Mouse (Mus musculus) left cerebral cortex, adult 2 months (tissue): ENCODE results near the gene Prim1. TPM values are rescaled to one million over a fixed set of nuclear protein-coding genes. Genes with fewer than 3 reads are reported as not detected.
"Not testable (repeated sequence)": the region's sequence is repeated elsewhere in the genome, so short reads cannot be mapped to it uniquely, and the experiment has no call there.

Experiments used
- DNase-seq, 2 experiments: peaks; one replicate each; pipeline ENCODE4 v3.0.0; 2021 to 2022; ENCODE audit warnings: low spot score in 2 of 2, mixed read lengths in 1 of 2; ENCODE audit errors: extremely low spot score in 1 of 2
- H3K27ac ChIP-seq: fragments of 200-600 bp; 2 replicates; pipeline ENCODE4 v1.8.1; 2022
- H3K4me3 ChIP-seq: fragments of 200-600 bp; 2 replicates; pipeline ENCODE4 v1.8.1; 2022
- CTCF ChIP-seq: fragments of 200-600 bp; IDR thresholded peaks from 2 replicates; pipeline ENCODE4 v1.8.1; 2022; ENCODE audit warnings: antibody characterized with exemption, mild to moderate bottlenecking, moderate library complexity
- intact Hi-C: fragments of 180-260 bp; cut with DNase I; formaldehyde crosslinking; loops from one replicate; pipeline ENCODE4 v1.15.1; 2025
- total RNA-seq, 2 experiments: library from RNA; stranded (reverse); gene quantifications; 2 replicates each; pipeline ENCODE4 v1.2.3; 2021

The Prim1 gene
- total RNA-seq, 2 experiments from 2014 or later, result 7.9 to 8.1 TPM

- intact Hi-C loops, result loop anchor here (1.0 kb wide), 1 partner anchor 23 kb away; the partner anchor contains the start of gene Naca
- DNase-seq, result peak; percentile 98
- peak within 1 kb of the TSS; percentile 92 for H3K27ac ChIP-seq
- TF ChIP-seq CTCF, result no peak
- H3K4me3 ChIP-seq, result peak within 1 kb of the TSS; percentile 62
Measured at GRCm38 (mm10) chr10:128058601-128059151, 43.7 kb downstream of the Prim1 start, which contains the start of gene Ptges3. Gene Ptges3, plus strand, starts transcription at chr10:128058954.

DNA sequence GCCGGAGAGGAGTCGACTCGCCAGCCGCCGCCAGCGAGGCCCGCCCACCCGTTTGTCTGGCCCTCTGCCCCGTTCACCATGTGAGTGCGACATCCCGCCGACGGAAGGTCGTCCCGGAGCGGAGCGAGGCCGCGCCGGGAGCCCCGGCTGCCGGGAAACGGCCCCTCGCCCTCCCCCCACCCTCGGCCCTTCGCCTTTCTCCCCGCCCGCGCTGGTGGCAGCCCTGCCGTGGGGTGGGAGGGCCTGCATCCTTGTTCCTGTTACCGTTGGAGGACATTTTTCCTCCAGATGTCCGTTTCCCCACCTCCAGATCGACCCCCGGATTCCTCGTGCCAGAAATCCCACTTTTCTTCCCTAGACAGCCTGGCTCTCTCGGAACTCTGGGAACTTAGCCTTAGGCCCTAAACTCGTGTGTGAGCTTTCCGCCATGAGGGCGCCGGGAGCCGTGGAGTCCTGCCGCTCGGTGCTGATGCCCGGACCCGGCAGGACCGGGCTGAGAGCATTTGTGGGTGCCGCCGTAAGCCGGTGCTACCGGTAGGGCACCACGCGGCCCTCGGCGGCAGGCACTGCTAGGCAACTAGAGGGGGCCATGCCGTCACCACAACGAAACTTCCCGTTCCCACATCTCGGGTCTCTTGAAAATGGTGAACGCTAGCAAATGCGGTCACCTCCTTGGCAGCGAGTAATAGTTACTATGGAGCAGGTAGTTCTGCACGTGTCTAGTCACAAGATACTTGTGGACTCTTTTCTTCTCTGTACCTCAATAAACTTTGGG, 44.4 kb downstream of the Prim1 start:
- intact Hi-C loops, result no loop called here
- no peak; the same call in 1 of the 2 replicates for TF ChIP-seq CTCF
- DNase-seq, result peak; percentile 39 to 42
- H3K4me3 ChIP-seq, result peak overlapping the region; percentile 62
- peak overlapping the region; percentile 92 for H3K27ac ChIP-seq

DNA sequence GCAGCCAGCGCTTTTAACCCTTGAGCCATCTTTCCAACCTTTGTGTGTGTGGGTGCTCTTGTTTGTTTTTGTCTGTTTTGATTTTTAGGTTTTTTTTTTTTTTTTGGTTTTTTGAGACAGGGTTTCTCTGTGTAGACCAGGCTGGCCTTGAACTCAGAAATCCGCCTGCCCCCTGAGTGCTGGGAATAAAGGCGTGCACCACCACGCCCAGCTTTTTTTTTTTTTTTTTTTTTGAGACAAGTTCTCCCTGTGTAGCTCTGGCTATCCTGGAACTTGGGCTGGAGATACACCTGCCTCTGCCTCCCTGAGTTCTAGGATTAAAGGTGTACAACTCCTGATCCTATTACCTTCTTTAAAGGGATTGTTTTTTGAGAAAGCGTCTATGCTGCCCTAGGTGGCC, 46.1 kb downstream of the Prim1 start:
- Histone ChIP-seq H3K4me3 (no peak overlapping the region; the same call in 1 of the 2 replicates), H3K27ac (no peak overlapping the region)
- no peak for TF ChIP-seq CTCF
- intact Hi-C loops, result no loop called here
- DNase-seq, result no peak

DNA sequence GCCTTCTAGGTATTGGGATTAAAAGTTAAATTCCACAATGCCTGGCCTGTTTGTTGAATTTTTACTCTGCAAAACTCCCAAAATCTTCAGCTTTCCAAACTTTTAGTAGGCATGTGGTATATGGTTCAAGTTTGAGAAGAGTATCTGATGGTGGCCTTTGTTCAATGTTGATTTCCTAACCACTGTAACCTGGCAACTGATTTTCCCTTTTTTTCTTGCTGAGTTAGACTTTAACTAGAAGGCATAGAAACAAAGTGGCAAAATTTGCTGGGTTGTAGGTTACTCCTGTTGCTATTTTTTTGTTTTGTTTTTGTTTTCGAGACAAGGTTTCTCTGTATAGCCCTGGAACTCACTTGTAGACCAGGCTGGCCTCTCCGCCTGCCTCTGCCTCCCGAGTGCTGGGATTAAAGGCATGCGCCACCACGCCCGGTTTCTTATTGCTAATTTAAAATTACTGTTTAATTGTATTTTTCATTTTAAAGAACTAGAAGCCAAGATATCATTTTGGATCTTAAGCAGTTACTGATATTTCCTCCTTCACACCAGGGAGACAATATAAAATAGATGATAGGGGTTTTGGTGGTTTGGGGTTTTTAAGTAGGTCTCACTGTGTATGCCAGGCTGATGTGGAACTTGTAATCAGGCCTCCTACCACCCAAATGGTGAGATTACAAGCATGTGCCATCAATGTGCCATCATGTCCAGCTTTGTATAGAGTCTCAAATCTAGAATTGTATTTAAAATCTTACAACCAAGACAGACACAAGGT, 47.4 kb downstream of the Prim1 start:
- intact Hi-C loops, result no loop called here
- no peak for TF ChIP-seq CTCF
- Histone ChIP-seq H3K27ac (no peak overlapping the region), H3K4me3 (no peak overlapping the region)
- no peak for DNase-seq

- Histone ChIP-seq H3K27ac (no peak overlapping the region), H3K4me3 (no peak overlapping the region)
- DNase-seq, result no peak
- TF ChIP-seq CTCF, result no peak; the same call in 1 of the 2 replicates
- intact Hi-C loops, result no loop called here
Measured at GRCm38 (mm10) chr10:128066072-128066471, 51.1 kb downstream of the Prim1 start.

DNA sequence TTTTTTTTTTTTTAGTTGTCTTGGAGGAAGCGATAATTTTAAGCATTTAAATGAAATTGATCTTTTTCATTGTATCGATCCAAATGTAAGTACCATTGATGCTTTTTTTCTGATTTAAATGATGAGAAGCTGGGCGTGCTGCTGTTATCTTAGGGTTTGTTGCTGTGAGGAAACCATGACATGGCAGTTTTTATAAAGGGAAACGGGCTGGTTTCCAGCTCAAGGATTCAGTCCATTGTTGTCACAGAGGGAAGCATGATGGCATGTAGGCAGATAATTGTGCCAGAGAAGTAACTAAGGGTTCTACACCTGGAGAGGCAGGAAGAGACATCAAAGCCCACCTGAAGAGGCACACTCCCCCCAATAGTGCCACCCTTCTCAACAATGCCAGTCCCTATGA, 54.2 kb downstream of the Prim1 start:
- no peak for DNase-seq
- Histone ChIP-seq H3K27ac (no peak overlapping the region), H3K4me3 (no peak overlapping the region)
- TF ChIP-seq CTCF, result no peak
- intact Hi-C loops, result no loop called here

GRCm38 (mm10) chr10:128070432-128070831, 55.5 kb downstream of the Prim1 start:
- intact Hi-C loops, result not testable (repeated sequence)

DNA sequence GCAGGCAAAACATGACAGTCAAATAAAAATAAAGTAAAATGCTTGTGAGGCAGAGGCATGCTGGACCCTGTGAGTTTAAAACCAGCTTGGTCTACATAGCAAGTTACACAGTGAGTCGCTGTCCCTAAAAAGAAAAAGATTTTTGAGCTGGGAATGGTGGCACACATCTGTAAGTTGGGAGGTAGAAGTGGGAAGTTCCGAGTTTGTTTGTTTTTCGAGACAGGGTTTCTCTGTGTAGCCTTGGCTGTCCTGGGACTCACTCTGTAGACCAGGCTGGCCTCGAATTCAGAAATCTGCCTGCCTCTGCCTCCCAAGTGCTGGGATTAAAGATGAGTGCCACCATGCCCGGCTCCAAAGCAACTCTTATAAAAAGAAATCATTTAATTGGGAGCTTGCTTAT, 63.3 kb downstream of the Prim1 start:
- H3K4me3 ChIP-seq, DNase-seq, H3K27ac ChIP-seq, intact Hi-C loops: not testable (repeated sequence)

More at GRCm38 (mm10) chr10:128070432-128070831, 55.5 kb downstream of the Prim1 start:
- H3K4me3 ChIP-seq, DNase-seq, H3K27ac ChIP-seq: not testable (repeated sequence)
- peak; percentile 8; the same call in 1 of the 2 replicates for TF ChIP-seq CTCF

Other genes with a start within 250 kb of the Prim1 start
- under 1 TPM; 0.54 to 0.58 TPM for gene Rdh9, start 238.8 kb upstream of the Prim1 start, total RNA-seq
- gene Rdh16, start 214.0 kb upstream of the Prim1 start, total RNA-seq, result under 1 TPM; 0.20 to 0.28 TPM
- not detected for gene Rdh19, start 165.2 kb upstream of the Prim1 start, total RNA-seq
- gene Rdh16f2, start 148.7 kb upstream of the Prim1 start, total RNA-seq, result not detected
- not detected for gene Rdh7, start 126.4 kb upstream of the Prim1 start, total RNA-seq
- gene Sdr9c7, start 116.7 kb upstream of the Prim1 start, total RNA-seq, result not detected
- not detected for gene Hsd17b6, start 7.6 kb upstream of the Prim1 start, total RNA-seq
- 100 to 1,000 TPM; 310 to 314 TPM for gene Naca, start 20.4 kb downstream of the Prim1 start, total RNA-seq
- 100 to 1,000 TPM; 121 to 123 TPM for gene Ptges3, start 43.8 kb downstream of the Prim1 start, total RNA-seq
- 1,000 to 10,000 TPM; 1,628 to 1,633 TPM for gene Atp5b, start 68.1 kb downstream of the Prim1 start, total RNA-seq
- gene Baz2a, start 76.4 kb downstream of the Prim1 start, total RNA-seq, result 10 to 100 TPM; 42.2 to 45.1 TPM
- 10 to 100 TPM; 15.6 to 16.4 TPM for gene Rbms2, start 165.1 kb downstream of the Prim1 start, total RNA-seq
- gene Gls2, start 179.3 kb downstream of the Prim1 start, total RNA-seq, result 10 to 100 TPM; 36.2 to 37.1 TPM
- gene Spryd4, start 196.6 kb downstream of the Prim1 start, total RNA-seq, result 10 to 100 TPM in 1 of 2 experiments, 1 to 10 TPM in 1; 9.5 to 10.4 TPM
- not detected for gene Mip, start 210.7 kb downstream of the Prim1 start, total RNA-seq
- gene Timeless, start 216.9 kb downstream of the Prim1 start, total RNA-seq, result 1 to 10 TPM; 8.2 to 9.1 TPM
- gene Apon, start 238.9 kb downstream of the Prim1 start, total RNA-seq, result not detected